Mouse (Mus musculus): ENCODE measurements around the gene Prkaca.

DNA sequence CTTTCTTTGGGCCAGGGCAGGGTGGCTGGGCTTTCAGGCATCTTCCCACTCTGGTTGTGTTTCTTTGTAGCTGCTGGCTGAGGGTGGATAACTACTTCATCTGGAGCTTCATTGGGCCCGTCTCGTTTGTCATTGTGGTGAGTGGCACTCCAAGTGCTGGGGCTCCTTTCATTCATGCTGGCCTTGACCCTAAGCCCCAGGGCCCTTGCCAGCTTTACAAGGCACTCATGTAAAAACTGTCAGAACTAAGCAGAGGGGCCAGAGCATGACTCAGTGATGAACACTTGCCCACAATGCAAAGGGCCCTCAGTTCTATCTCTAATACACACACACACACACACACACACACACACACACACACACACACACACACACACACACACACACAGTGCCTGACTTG, 37.8 kb upstream of the Prkaca start:
- TF ChIP-seq POLR2A (IDR thresholded peaks at IDR 0.05; ENCODE audit: insufficient read length, low read depth) (no peak), USF1 (IDR thresholded peaks at IDR 0.05; ENCODE audit: low read depth) (no peak), MYOD1 (IDR thresholded peaks at IDR 0.05; ENCODE audit: control insufficient read depth in 1 of 3, insufficient read length in 2 of 3, low read depth in 2 of 3) (no peak), CEBPB (IDR thresholded peaks at IDR 0.05; ENCODE audit: insufficient read depth, poor library complexity, severe bottlenecking) (no peak), E2F4 (IDR thresholded peaks at IDR 0.05; ENCODE audit: insufficient read depth) (no peak), TCF12 (IDR thresholded peaks at IDR 0.05; ENCODE audit: insufficient read depth, poor library complexity, severe bottlenecking) (no peak), MAX (IDR thresholded peaks at IDR 0.05; ENCODE audit: low read depth) (no peak), POLR2AphosphoS2 (IDR thresholded peaks at IDR 0.05; ENCODE audit: insufficient read length, low read depth) (no peak), MYOG (IDR thresholded peaks at IDR 0.05; ENCODE audit: control insufficient read depth in 1 of 3, insufficient read depth in 1 of 3, insufficient read length in 2 of 3, low read depth in 2 of 3) (no peak), TCF3 (IDR thresholded peaks at IDR 0.05; ENCODE audit: insufficient read length, low read depth) (no peak), SRF (IDR thresholded peaks at IDR 0.05; ENCODE audit: control insufficient read depth, insufficient read length, low read depth) (no peak), REST (IDR thresholded peaks at IDR 0.05; ENCODE audit: insufficient read depth, insufficient read length) (no peak)

Data from myocyte (in vitro differentiated cells).